Comparison of ENCODE assay signal across 28 mouse cellular contexts in genomic region chr12:36135409-36135808, GRCm38 (mm10). TPM values are rescaled to one million over a fixed set of nuclear protein-coding genes. Genes with fewer than 3 reads are reported as not detected.
DNase-seq lines count a peak whose midpoint lies in the region; ATAC-seq and TF ChIP-seq lines count a peak whose summit lies in the region.
"Had no signal": no experiment of that assay in that cellular context is flagged by ENCODE, and none has a peak within 500 bp of the region (broad histone marks: within the 10 kb centered on the region; RNA-seq: fewer than 3 reads in every experiment).

No protein-coding gene starts in this region.

- DNase-seq in 416B (ENCODE audit: low read depth): peak; percentile 13
- peak; percentile 73 for DNase-seq in thymus, postnatal 0 days (ENCODE audit: low spot score)
- DNase-seq in cerebellum, adult 2 months: no peak
- no peak for DNase-seq in hindbrain, embryonic 10.5 days (ENCODE audit: low spot score)
- DNase-seq: adrenal gland, adult 2 months; B cell, adult 2 months; cerebellum, adult 11-12 months; cerebellum, postnatal 25 days; gastrocnemius, postnatal 25 days; heart, adult 18-20 months; heart, postnatal 10 days; kidney, adult 18-20 months; kidney, postnatal 4 days; liver, embryonic 13.5 days; lung, adult 2 months; lung, postnatal 14 days had no signal

- peak; percentile 86 for ATAC-seq in CD4-positive, CD25-positive, alpha-beta regulatory T cell, adult 4 months
- ATAC-seq in megakaryocyte, adult 5-6 weeks (ENCODE audit: poor library complexity, severe bottlenecking): peak; percentile 50; the same call in 1 of the 2 replicates
- no peak for ATAC-seq in forebrain, embryonic 12.5 days (ENCODE audit: low FRiP score)
- no peak for ATAC-seq in midbrain, embryonic 16.5 days
- ATAC-seq: forebrain, embryonic 15.5 days; midbrain, embryonic 13.5 days had no signal

- H3K9me3 ChIP-seq in forebrain, embryonic 12.5 days: no peaks in the 10 kb centered on the region
- no peaks in the 10 kb centered on the region for H3K9me3 ChIP-seq in midbrain, embryonic 16.5 days (replicated peaks; ENCODE audit: control insufficient read depth, low read length, poor library complexity, severe bottlenecking)
- no peaks in the 10 kb centered on the region for H3K9me3 ChIP-seq in hindbrain, embryonic 10.5 days
- H3K9me3 ChIP-seq: embryonic facial prominence, embryonic 13.5 days; forebrain, embryonic 15.5 days; heart, embryonic 12.5 days; hindbrain, embryonic 12.5 days; limb, embryonic 13.5 days; liver, embryonic 13.5 days; midbrain, embryonic 13.5 days; stomach, embryonic 15.5 days had no signal

- peaks cover 40% of the 10 kb centered on the region for H3K36me3 ChIP-seq in forebrain, embryonic 12.5 days (replicated peaks)
- H3K36me3 ChIP-seq in midbrain, embryonic 16.5 days (ENCODE audit: control insufficient read depth, insufficient read depth, low read length): peaks cover 16% of the 10 kb centered on the region
- peaks cover 80% of the 10 kb centered on the region for H3K36me3 ChIP-seq in hindbrain, embryonic 10.5 days

- TF ChIP-seq POLR2A in cerebellum, adult 2 months (IDR thresholded peaks at IDR 0.05; ENCODE audit: borderline replicate concordance, insufficient read depth, low read length): no peak

- no peak overlapping the region for H3K9ac ChIP-seq in forebrain, embryonic 12.5 days
- H3K9ac ChIP-seq in midbrain, embryonic 16.5 days (ENCODE audit: low read depth, low read length): no peak overlapping the region
- H3K9ac ChIP-seq: embryonic facial prominence, embryonic 13.5 days; forebrain, embryonic 15.5 days; heart, embryonic 12.5 days; hindbrain, embryonic 12.5 days; limb, embryonic 13.5 days; liver, embryonic 13.5 days; midbrain, embryonic 13.5 days; stomach, embryonic 15.5 days had no signal

- no peak overlapping the region for H3K4me3 ChIP-seq in cerebellum, adult 2 months (replicated peaks; ENCODE audit: insufficient read depth, low read depth, low read length)
- H3K4me3 ChIP-seq in forebrain, embryonic 12.5 days (replicated peaks): no peak overlapping the region
- no peak overlapping the region for H3K4me3 ChIP-seq in midbrain, embryonic 16.5 days (ENCODE audit: low read depth, low read length)
- H3K4me3 ChIP-seq in hindbrain, embryonic 10.5 days: no peak overlapping the region
- H3K4me3 ChIP-seq: embryonic facial prominence, embryonic 13.5 days; erythroblast, embryonic 14.5 days; forebrain, embryonic 15.5 days; heart, embryonic 12.5 days; hindbrain, embryonic 12.5 days; limb, embryonic 13.5 days; liver, embryonic 13.5 days; midbrain, embryonic 13.5 days; stomach, embryonic 15.5 days had no signal

- no peak for TF ChIP-seq CTCF in cerebellum, adult 2 months (IDR thresholded peaks at IDR 0.05; ENCODE audit: borderline replicate concordance, insufficient read depth, low read depth, low read length)

- H3K4me2 ChIP-seq in forebrain, embryonic 12.5 days: no peak overlapping the region
- H3K4me2 ChIP-seq in midbrain, embryonic 16.5 days (ENCODE audit: low read length): no peak overlapping the region
- H3K4me2 ChIP-seq: embryonic facial prominence, embryonic 13.5 days; forebrain, embryonic 15.5 days; heart, embryonic 12.5 days; hindbrain, embryonic 12.5 days; limb, embryonic 13.5 days; liver, embryonic 13.5 days; midbrain, embryonic 13.5 days; stomach, embryonic 15.5 days had no signal

- no peaks in the 10 kb centered on the region for H3K27me3 ChIP-seq in cerebellum, adult 2 months (ENCODE audit: control insufficient read depth, insufficient read depth, low read length)
- H3K27me3 ChIP-seq in forebrain, embryonic 12.5 days: no peaks in the 10 kb centered on the region
- H3K27me3 ChIP-seq in midbrain, embryonic 16.5 days (ENCODE audit: control insufficient read depth, insufficient read depth, low read depth, low read length): no peaks in the 10 kb centered on the region
- no peaks in the 10 kb centered on the region for H3K27me3 ChIP-seq in hindbrain, embryonic 10.5 days (ENCODE audit: insufficient read depth, poor library complexity, severe bottlenecking)
- H3K27me3 ChIP-seq: embryonic facial prominence, embryonic 13.5 days; forebrain, embryonic 15.5 days; heart, embryonic 12.5 days; hindbrain, embryonic 12.5 days; limb, embryonic 13.5 days; liver, embryonic 13.5 days; midbrain, embryonic 13.5 days; stomach, embryonic 15.5 days had no signal

- H3K4me1 ChIP-seq in cerebellum, adult 2 months (ENCODE audit: control insufficient read depth, insufficient read depth, low read length): peaks cover 3% of the 10 kb centered on the region
- no peaks in the 10 kb centered on the region for H3K4me1 ChIP-seq in forebrain, embryonic 12.5 days
- no peaks in the 10 kb centered on the region for H3K4me1 ChIP-seq in midbrain, embryonic 16.5 days (ENCODE audit: control insufficient read depth, insufficient read depth, low read length)
- no peaks in the 10 kb centered on the region for H3K4me1 ChIP-seq in hindbrain, embryonic 10.5 days (replicated peaks)
- H3K4me1 ChIP-seq: embryonic facial prominence, embryonic 13.5 days; hindbrain, embryonic 12.5 days; liver, embryonic 13.5 days; midbrain, embryonic 13.5 days; stomach, embryonic 15.5 days had no signal

- H3K27ac ChIP-seq in cerebellum, adult 2 months (ENCODE audit: insufficient read depth, low read length): no peak overlapping the region
- H3K27ac ChIP-seq in forebrain, embryonic 12.5 days: no peak overlapping the region
- no peak overlapping the region for H3K27ac ChIP-seq in midbrain, embryonic 16.5 days (ENCODE audit: low read length)
- no peak overlapping the region for H3K27ac ChIP-seq in hindbrain, embryonic 10.5 days
- H3K27ac ChIP-seq: embryonic facial prominence, embryonic 13.5 days; forebrain, embryonic 15.5 days; hindbrain, embryonic 12.5 days; limb, embryonic 13.5 days; liver, embryonic 13.5 days; midbrain, embryonic 13.5 days; stomach, embryonic 15.5 days had no signal

- 92% methylated on average over 3 of the region's 3 CpGs for WGBS in cerebellum, adult 2 months
- 91% methylated on average over 3 of the region's 3 CpGs for WGBS in forebrain, embryonic 12.5 days
- WGBS in midbrain, embryonic 16.5 days: 95% methylated on average over 3 of the region's 3 CpGs
- 91% methylated on average over 3 of the region's 3 CpGs for WGBS in hindbrain, embryonic 10.5 days

RNA-seq across cellular contexts. Expression of gene Ankmy2, which starts 21.5 kb away (rescaled TPM):
- 10 to 100 TPM; 47.9 to 53.4 TPM for polyA plus RNA-seq in CD4-positive, CD25-positive, alpha-beta regulatory T cell, adult 4 months (2017; shearing (Covaris generic))
- total RNA-seq in megakaryocyte, adult 5-6 weeks (2015): 13.8 and 15.5 TPM in 2 replicates
- total RNA-seq in megakaryocyte, adult 5-6 weeks (2017): 17.2 and 21.6 TPM in 2 replicates
- 24.1 and 24.4 TPM in 2 replicates for polyA plus RNA-seq in thymus, postnatal 0 days (2015; fragmentation: Nextera tagmentation; extraction: Ambion mirVana)
- 39.4 and 41.2 TPM in 2 replicates for polyA plus RNA-seq in cerebellum, adult 2 months (2012; rRNA removed)
- polyA plus RNA-seq in forebrain, embryonic 12.5 days (2016; fragmentation: Nextera tagmentation; extraction: Ambion mirVana): 32.1 and 34.2 TPM in 2 replicates
- 82.2 and 83.7 TPM in 2 replicates for polyA plus RNA-seq in midbrain, embryonic 16.5 days (2015; fragmentation: Nextera tagmentation; extraction: Ambion mirVana)
- polyA plus RNA-seq in hindbrain, embryonic 10.5 days (2016; fragmentation: Nextera tagmentation; extraction: Ambion mirVana): 20.5 and 23.3 TPM in 2 replicates

RNA-seq across cellular contexts. Expression of gene Bzw2, which starts 22.5 kb away (rescaled TPM):
- polyA plus RNA-seq in CD4-positive, CD25-positive, alpha-beta regulatory T cell, adult 4 months (2017; shearing (Covaris generic)): 100 to 1,000 TPM; 167 to 181 TPM
- total RNA-seq in megakaryocyte, adult 5-6 weeks (2015): 26.5 and 30.0 TPM in 2 replicates
- 20.0 and 24.5 TPM in 2 replicates for total RNA-seq in megakaryocyte, adult 5-6 weeks (2017)
- polyA plus RNA-seq in thymus, postnatal 0 days (2015; fragmentation: Nextera tagmentation; extraction: Ambion mirVana): 251 and 260 TPM in 2 replicates
- 35.3 and 36.9 TPM in 2 replicates for polyA plus RNA-seq in cerebellum, adult 2 months (2012; rRNA removed)
- polyA plus RNA-seq in forebrain, embryonic 12.5 days (2016; fragmentation: Nextera tagmentation; extraction: Ambion mirVana): 309 and 332 TPM in 2 replicates
- polyA plus RNA-seq in midbrain, embryonic 16.5 days (2015; fragmentation: Nextera tagmentation; extraction: Ambion mirVana): 402 and 433 TPM in 2 replicates
- polyA plus RNA-seq in hindbrain, embryonic 10.5 days (2016; fragmentation: Nextera tagmentation; extraction: Ambion mirVana): 258 and 260 TPM in 2 replicates

Comparison
In these comparisons a context has a peak if more than half of its experiments do, and no peak if none do; other contexts are left out.
1. DNase-seq: peak in 416B (single experiment) and thymus, postnatal 0 days (single experiment); none in cerebellum, adult 2 months (0 of 2) and hindbrain, embryonic 10.5 days (single experiment).
2. ATAC-seq: peak in CD4-positive, CD25-positive, alpha-beta regulatory T cell, adult 4 months (single experiment) and megakaryocyte, adult 5-6 weeks (single experiment); none in forebrain, embryonic 12.5 days (single experiment) and midbrain, embryonic 16.5 days (single experiment).